Mouse (Mus musculus) heart, embryonic 12.5 days (tissue): Measurements from ENCODE around the gene Ano1. TPM values are rescaled to one million over a fixed set of nuclear protein-coding genes. Genes with fewer than 3 reads are reported as not detected.

Source experiments
- ATAC-seq: fragments of 200-750 bp; cut with Nextera tagmentation; 2 replicates; pipeline ENCODE4 v1.8.0; 2017; ENCODE audit warnings: moderate TSS enrichment, moderate library complexity; ENCODE audit not compliant: insufficient number of reproducible peaks, low FRiP score
- H3K27ac ChIP-seq: fragments of 300-500 bp; sonication (generic); 2 replicates; pipeline ENCODE4 v1.5.1; 2016; ENCODE audit warnings: mild to moderate bottlenecking, moderate library complexity; ENCODE audit not compliant: poor library complexity, severe bottlenecking
- H3K27me3 ChIP-seq: fragments of 300-500 bp; sonication (generic); replicated peaks from 2 replicates; pipeline ENCODE4 v1.6.1; 2016; ENCODE audit warnings: mild to moderate bottlenecking, moderate library complexity
- H3K36me3 ChIP-seq: fragments of 300-500 bp; sonication (generic); 2 replicates; pipeline ENCODE4 v1.6.1; 2016; ENCODE audit warnings: mild to moderate bottlenecking, moderate library complexity
- H3K4me1 ChIP-seq: fragments of 300-500 bp; sonication (generic); replicated peaks from 2 replicates; pipeline ENCODE4 v1.6.1; 2016; ENCODE audit warnings: mild to moderate bottlenecking
- H3K4me2 ChIP-seq: fragments of 300-500 bp; sonication (generic); 2 replicates; pipeline ENCODE4 v1.6.1; 2016; ENCODE audit warnings: mild to moderate bottlenecking, moderate library complexity
- H3K4me3 ChIP-seq: fragments of 300-500 bp; sonication (generic); 2 replicates; pipeline ENCODE4 v1.5.1; 2016; ENCODE audit warnings: mild to moderate bottlenecking
- H3K9ac ChIP-seq: fragments of 300-500 bp; sonication (generic); 2 replicates; pipeline ENCODE4 v1.6.1; 2016; ENCODE audit warnings: mild to moderate bottlenecking, moderate library complexity
- H3K9me3 ChIP-seq: fragments of 300-500 bp; sonication (generic); replicated peaks from 2 replicates; pipeline ENCODE4 v1.6.1; 2016; ENCODE audit warnings: mild to moderate bottlenecking, moderate library complexity
- WGBS: fragments of 180-500 bp; shearing (Covaris S2); methylation state at CpG from one replicate; pipeline ENCODE4 v1.1.7; 2016; 5-methylcytosine and 5-hydroxymethylcytosine counted together
- polyA plus RNA-seq: library from polyadenylated mRNA; unstranded; fragments of >200 nt; fragmentation: Nextera tagmentation; extraction: Ambion mirVana; gene quantifications from 2 replicates; pipeline ENCODE4 v1.2.1, GENCODE M21; 2016

Ano1 gene
- polyA plus RNA-seq, 1 experiment from 2014 or later: 12.7 TPM

DNA sequence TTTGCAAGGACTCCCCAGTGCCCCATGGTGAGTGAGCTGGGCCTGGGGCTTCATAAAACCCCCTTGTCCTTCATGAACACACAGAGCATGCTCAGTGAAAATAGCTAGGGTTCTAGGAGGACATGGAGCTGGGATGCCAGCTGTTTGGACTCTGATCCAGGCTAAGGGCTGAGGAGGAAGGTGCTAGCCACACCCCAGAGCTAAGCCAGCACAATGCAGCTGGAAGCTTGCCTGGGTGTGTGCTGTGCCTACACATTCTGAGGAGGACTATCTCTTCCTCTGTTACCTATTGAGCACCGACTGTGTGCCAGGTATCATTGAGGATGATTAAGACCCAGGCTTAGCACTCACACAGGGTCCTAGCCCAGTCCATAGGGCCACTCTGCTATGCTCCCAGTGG lies 30.6 kb upstream of the Ano1 start:
- Histone ChIP-seq H3K9ac (no peak overlapping the region), H3K9me3 (no peaks in the 10 kb centered on the region), H3K27me3 (peaks cover 80% of the 10 kb centered on the region), H3K4me3 (no peak overlapping the region), H3K4me1 (peaks cover 13% of the 10 kb centered on the region), H3K27ac (no peak overlapping the region), H3K4me2 (no peak overlapping the region), H3K36me3 (no peaks in the 10 kb centered on the region)
- ATAC-seq: no peak
- 57% methylated on average over 1 of the region's 1 CpGs for WGBS

DNA sequence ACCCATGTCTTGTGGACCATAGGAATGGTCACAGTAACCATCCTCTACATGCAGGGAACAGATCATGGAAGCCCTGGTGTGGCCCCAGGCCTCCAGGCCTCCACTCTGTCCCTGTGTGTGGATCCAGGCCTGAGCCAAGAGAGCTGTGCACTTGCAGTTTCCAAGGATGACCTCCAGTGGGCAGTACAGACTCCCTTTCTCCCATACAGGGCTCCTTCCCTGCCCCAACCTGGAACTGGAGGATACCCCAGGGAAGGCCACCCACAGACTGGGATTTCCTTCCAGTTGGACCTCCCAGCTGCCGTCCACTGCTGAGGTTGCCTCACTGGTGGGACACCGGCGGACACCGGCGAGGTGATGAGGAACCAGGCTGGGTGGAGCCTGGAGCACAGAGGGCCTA lies 29.6 kb upstream of the Ano1 start:
- Histone ChIP-seq H3K9me3 (no peaks in the 10 kb centered on the region), H3K9ac (no peak overlapping the region), H3K36me3 (no peaks in the 10 kb centered on the region), H3K27ac (no peak overlapping the region), H3K27me3 (peaks cover 86% of the 10 kb centered on the region), H3K4me1 (peaks cover 3% of the 10 kb centered on the region), H3K4me2 (no peak overlapping the region), H3K4me3 (no peak overlapping the region)
- peak; percentile 56 for ATAC-seq
- 61% methylated on average over 5 of the region's 5 CpGs for WGBS

DNA sequence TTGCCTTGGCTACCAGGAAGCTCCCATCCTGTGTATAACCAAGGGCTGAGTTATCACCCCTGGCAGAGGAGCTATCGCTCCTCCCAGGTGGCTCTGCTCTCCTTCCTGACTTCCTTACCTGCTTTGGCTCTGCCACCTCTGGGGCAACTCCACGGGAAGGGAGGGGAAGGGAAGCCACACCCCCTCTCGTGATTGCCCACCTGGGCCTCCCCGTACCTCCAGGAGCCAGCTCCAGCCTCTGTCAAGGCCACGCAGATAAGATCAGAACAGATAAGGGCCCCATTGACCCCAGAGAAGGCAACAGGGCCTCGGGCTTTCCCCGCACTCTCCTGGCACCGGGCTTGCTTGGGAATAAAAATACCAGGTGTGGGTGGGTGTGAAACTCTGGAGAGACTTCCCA lies 28.4 kb upstream of the Ano1 start:
- WGBS: 46% methylated on average over 8 of the region's 8 CpGs
- Histone ChIP-seq H3K27me3 (peaks cover 82% of the 10 kb centered on the region), H3K4me1 (no peaks in the 10 kb centered on the region), H3K9me3 (no peaks in the 10 kb centered on the region), H3K4me3 (no peak overlapping the region), H3K36me3 (no peaks in the 10 kb centered on the region), H3K27ac (no peak overlapping the region), H3K4me2 (no peak overlapping the region), H3K9ac (no peak overlapping the region)
- ATAC-seq: no peak

DNA sequence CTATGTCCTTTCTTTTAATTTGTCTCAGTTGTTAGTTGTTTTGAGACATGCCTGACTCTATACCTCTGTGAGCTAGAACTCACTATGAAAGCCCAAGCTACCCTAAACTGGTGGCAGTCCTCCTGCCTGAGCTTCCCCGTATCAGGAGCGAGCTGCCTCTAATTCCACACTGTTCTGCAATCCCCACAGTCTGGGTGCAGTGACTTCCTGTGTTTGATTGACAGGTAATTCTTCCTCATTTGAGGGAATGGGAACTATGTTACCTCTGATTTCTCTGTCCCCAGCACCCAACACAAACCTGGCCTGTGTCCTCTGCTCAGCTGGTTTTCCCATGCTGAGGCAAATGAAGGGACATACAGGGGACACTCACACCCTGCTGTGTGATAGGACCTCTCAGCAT lies 27.9 kb upstream of the Ano1 start:
- no peaks in the 10 kb centered on the region for H3K4me1 ChIP-seq
- no peak overlapping the region for H3K27ac ChIP-seq
- peaks cover 83% of the 10 kb centered on the region for H3K27me3 ChIP-seq
- 64% methylated on average over 2 of the region's 2 CpGs for WGBS
- no peak for ATAC-seq
- no peaks in the 10 kb centered on the region for H3K9me3 ChIP-seq
- H3K9ac ChIP-seq: no peak overlapping the region
- no peak overlapping the region for H3K4me3 ChIP-seq
- H3K4me2 ChIP-seq: no peak overlapping the region
- H3K36me3 ChIP-seq: no peaks in the 10 kb centered on the region

DNA sequence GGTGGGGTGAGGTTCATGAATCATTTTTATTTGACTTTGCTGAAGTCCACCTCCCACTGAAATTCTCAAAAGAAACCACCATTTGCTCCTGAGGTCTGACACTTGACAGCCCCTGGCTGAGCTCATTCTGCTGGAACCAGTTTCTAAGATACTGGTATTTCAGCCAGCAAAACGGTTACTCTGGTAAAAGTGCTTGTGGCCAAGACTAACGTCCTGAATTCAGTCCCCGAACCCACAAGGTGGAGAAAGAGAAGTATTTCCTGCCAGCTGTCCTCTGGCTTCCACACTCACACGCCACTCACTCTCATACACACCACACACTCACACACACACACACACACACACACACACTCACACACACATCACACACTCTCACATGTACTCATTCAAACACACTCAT lies 26.0 kb upstream of the Ano1 start:
- H3K4me2 ChIP-seq: no peak overlapping the region
- H3K9ac ChIP-seq: no peak overlapping the region
- H3K4me1 ChIP-seq: no peaks in the 10 kb centered on the region
- peaks cover 81% of the 10 kb centered on the region for H3K27me3 ChIP-seq
- H3K9me3 ChIP-seq: no peaks in the 10 kb centered on the region
- no peak for ATAC-seq
- H3K4me3 ChIP-seq: no peak overlapping the region
- H3K36me3 ChIP-seq: no peaks in the 10 kb centered on the region
- WGBS: 49% methylated on average over 4 of the region's 4 CpGs
- no peak overlapping the region for H3K27ac ChIP-seq

DNA sequence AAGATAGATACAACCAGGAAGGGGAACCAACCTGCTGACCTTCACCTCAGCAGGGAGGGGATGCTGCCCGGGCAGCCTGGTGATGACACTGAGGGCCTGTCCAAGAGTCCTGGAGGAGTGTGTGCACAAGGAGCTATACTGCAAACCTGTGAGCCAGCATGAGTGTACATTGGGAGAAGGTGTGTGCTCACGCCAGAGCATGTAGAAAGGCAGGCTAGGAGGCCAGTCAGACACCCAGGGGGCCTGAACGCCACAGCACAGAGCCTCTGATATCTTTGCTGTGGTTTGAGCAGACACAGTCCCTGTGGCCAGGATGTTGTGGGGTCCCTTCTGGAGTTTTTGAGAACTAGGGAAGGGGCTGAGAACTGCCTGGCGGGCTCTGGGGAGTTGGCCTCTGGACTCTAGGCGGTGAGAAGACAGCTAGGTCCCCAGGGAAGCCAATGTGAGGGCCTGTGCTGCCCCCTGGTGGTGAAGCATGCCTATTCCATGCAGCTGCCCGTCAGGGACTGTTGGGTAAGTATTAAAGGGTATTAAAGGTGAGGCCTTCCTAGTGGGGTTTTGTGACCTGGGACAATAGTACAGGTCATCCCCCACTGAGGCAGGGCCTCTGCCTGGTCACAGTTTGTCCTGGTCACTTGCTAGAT lies 24.2 kb upstream of the Ano1 start:
- Histone ChIP-seq H3K27me3 (peaks cover 76% of the 10 kb centered on the region), H3K9ac (no peak overlapping the region), H3K9me3 (no peaks in the 10 kb centered on the region), H3K4me2 (no peak overlapping the region), H3K4me3 (no peak overlapping the region), H3K36me3 (no peaks in the 10 kb centered on the region), H3K4me1 (no peaks in the 10 kb centered on the region), H3K27ac (no peak overlapping the region)
- WGBS: 40% methylated on average over 6 of the region's 6 CpGs
- ATAC-seq: peak; percentile 71

DNA sequence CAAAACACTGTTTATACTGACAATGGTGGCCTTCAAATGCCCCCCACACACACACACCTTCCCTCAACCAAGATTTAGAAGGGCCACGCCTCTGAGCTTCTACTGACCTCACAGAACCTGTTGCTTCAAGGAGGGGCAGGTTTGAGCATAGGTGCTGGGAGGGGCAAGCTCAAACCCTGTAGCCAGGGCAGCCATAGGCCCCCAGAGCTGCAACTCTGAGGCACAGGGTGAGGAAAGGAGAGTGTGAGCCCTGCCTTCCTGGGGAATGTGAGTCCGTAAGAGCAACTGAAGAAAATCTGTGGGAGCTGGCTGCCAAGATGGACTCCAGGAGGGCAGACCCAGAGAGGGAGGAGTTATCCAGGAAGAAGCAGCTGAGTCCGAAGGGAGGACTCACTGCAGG lies 23.4 kb upstream of the Ano1 start:
- Histone ChIP-seq H3K36me3 (no peaks in the 10 kb centered on the region), H3K9ac (no peak overlapping the region), H3K4me2 (no peak overlapping the region), H3K27me3 (peaks cover 70% of the 10 kb centered on the region), H3K4me1 (peaks cover 4% of the 10 kb centered on the region; the same call in 1 of the 2 replicates), H3K27ac (no peak overlapping the region), H3K9me3 (no peaks in the 10 kb centered on the region), H3K4me3 (no peak overlapping the region)
- ATAC-seq: no peak
- WGBS: 64% methylated on average over 3 of the region's 3 CpGs

DNA sequence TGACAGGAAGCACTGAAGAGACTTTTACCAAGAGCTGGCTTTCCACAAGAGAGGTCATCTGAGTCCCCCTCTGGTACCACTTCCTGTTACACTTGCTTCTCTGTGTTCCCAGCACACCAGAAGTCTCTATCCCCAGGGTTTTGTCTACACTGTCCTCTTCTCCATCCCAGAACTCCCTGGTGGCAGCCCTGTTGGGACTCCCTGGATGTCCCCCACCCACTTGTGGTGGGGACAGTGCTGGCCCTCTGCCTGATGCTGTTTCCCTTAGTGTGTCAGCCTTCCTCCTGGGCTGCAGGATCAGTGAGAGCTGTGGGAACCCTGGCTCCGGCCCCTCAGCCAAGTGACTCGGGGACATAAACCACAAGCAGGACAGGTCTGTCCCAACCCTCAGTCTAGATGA lies 22.5 kb upstream of the Ano1 start:
- no peaks in the 10 kb centered on the region for H3K9me3 ChIP-seq
- 72% methylated on average over 2 of the region's 2 CpGs for WGBS

DNA sequence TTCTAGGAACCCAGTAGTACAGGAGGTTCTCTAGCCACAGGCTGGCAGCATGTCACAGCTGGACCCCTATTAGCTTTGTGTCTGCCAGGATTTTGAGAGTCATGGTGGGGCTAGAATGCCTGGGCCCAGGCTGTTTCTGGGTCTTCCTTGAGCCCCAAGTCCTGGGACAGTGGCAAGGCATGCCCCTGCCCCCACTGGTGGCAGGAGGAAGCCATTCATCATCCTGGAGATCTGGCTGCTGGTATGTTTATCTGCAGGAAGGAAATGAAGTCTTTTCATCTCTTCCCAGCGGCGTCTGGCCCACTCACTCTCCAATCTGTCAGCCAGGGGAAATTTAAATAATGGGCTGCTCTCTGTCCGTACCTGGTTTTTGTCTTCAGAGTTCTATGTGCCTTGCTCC lies 18.3 kb upstream of the Ano1 start:
- Histone ChIP-seq H3K27ac (no peak overlapping the region), H3K4me1 (peaks cover 16% of the 10 kb centered on the region), H3K36me3 (no peaks in the 10 kb centered on the region), H3K27me3 (peaks cover 38% of the 10 kb centered on the region), H3K9ac (no peak overlapping the region), H3K4me3 (no peak overlapping the region), H3K9me3 (no peaks in the 10 kb centered on the region), H3K4me2 (no peak overlapping the region)
- WGBS: 14% methylated on average over 3 of the region's 3 CpGs
- ATAC-seq: no peak

More for the DNA sequence above, 22.5 kb upstream of the Ano1 start:
- no peak overlapping the region for H3K9ac ChIP-seq
- ATAC-seq: no peak
- peaks cover 64% of the 10 kb centered on the region for H3K27me3 ChIP-seq
- no peak overlapping the region for H3K4me3 ChIP-seq
- peaks cover 12% of the 10 kb centered on the region for H3K4me1 ChIP-seq
- H3K36me3 ChIP-seq: no peaks in the 10 kb centered on the region
- H3K4me2 ChIP-seq: no peak overlapping the region
- no peak overlapping the region for H3K27ac ChIP-seq

DNA sequence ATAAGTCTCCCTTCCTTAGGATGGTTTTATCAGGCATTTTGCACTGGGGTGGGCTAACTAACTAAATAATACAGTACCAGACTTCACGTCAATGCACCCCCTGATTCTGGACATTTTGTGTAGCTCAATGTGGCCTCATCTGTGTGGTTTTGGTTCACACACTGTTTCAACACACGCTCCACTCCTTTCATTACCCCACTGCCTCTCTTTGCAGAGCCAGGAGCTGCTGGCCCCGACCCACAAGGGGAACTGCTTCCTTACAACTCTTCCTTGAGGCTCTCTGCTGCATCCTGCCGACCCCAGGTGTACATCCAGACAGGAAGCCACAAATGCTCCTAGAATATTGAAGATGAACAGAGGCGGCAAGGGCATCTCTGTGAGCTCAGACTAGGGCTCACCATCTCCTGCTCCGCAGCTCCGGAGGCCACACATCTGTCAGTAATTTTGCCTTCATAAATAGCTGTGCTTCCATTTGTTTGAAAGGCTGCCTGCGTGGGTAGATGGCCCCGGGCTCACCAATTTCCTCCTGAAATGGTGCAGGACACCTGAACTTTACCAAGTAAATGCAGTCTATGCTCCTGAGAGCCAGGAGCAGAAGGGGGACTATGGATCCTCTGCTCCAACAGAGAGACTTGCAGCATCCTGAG lies 17.8 kb upstream of the Ano1 start:
- Histone ChIP-seq H3K36me3 (no peaks in the 10 kb centered on the region), H3K27ac (no peak overlapping the region)

DNA sequence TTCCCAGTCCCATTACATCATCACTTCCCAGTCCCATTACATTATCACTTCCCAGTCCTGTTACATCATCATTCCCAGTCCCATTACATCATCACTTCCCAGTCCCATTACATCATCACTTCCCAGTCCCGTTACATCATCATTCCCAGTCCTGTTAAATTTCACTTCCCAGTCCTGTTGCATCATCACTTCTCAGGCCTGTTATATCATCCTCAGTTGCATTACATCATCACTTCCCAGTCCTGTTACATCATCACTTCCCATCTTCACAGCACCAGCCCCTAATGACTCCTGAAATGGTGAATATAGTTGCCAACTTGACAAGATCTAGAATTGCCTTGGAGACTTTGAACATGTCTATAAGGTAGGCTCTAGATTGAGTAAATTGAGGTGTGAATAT lies 17.1 kb upstream of the Ano1 start:
- no peak for ATAC-seq
- H3K27me3 ChIP-seq: peaks cover 27% of the 10 kb centered on the region; the same call in 1 of the 2 replicates
- WGBS: 91% methylated on average over 1 of the region's 1 CpGs

More for the DNA sequence above, 17.8 kb upstream of the Ano1 start:
- no peak for ATAC-seq
- no peak overlapping the region for H3K9ac ChIP-seq
- peaks cover 22% of the 10 kb centered on the region for H3K4me1 ChIP-seq
- no peak overlapping the region for H3K4me3 ChIP-seq
- H3K9me3 ChIP-seq: no peaks in the 10 kb centered on the region
- H3K27me3 ChIP-seq: peaks cover 33% of the 10 kb centered on the region
- 57% methylated on average over 9 of the region's 9 CpGs for WGBS
- no peak overlapping the region for H3K4me2 ChIP-seq

More for the DNA sequence above, 17.1 kb upstream of the Ano1 start:
- H3K4me3 ChIP-seq: no peak overlapping the region
- H3K4me1 ChIP-seq: peaks cover 22% of the 10 kb centered on the region
- no peaks in the 10 kb centered on the region for H3K36me3 ChIP-seq
- no peaks in the 10 kb centered on the region for H3K9me3 ChIP-seq
- H3K27ac ChIP-seq: no peak overlapping the region
- no peak overlapping the region for H3K9ac ChIP-seq
- no peak overlapping the region for H3K4me2 ChIP-seq
